Mouse (Mus musculus): Measurements from ENCODE around the gene Pla2g4b.
A peak's percentile ranks its signal among the peaks of the same experiment; 100 is the strongest.

The Pla2g4b gene

DNA sequence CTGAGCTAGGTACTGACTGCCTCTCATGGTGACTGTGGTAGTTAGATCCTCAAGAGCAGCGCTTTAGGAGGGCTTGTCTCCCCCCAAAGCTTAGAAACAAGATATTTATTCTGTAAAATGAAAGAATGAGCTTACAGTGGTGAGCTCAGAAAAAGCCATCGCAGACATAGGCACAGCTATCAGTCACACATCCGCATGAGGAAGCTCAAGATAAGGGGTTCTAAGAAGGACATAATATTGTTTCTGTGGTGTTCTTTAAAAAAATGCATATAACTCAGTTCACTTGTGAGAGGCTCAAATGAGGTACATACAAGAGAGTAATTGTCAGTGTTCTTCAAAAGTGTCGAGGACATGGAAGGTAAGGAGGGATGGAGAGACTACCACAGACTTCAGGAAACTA is 17.3 kb upstream of the Pla2g4b start:
- DNase-seq (ENCODE audit: low spot score in 2 of 2) = no peak

DNA sequence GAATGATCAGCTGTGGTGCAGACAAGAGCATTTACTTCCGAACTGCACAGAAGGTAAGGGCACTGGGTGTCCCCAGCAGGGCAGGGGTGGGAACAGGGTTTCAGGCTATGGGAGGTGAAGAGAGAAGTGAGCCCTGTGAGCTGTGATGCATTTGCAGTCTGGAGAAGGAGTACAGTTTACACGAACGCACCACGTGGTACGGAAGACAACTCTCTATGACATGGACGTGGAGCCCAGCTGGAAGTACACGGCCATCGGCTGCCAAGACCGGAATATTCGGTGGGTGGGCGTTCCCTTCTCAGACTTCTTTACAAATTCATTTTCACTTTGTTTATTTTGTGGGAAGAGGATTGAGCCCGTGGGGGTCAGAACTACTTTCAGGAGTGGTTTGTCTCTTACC is 15.6 kb upstream of the Pla2g4b start:
- DNase-seq (ENCODE audit: low spot score in 2 of 2) = no peak

DNA sequence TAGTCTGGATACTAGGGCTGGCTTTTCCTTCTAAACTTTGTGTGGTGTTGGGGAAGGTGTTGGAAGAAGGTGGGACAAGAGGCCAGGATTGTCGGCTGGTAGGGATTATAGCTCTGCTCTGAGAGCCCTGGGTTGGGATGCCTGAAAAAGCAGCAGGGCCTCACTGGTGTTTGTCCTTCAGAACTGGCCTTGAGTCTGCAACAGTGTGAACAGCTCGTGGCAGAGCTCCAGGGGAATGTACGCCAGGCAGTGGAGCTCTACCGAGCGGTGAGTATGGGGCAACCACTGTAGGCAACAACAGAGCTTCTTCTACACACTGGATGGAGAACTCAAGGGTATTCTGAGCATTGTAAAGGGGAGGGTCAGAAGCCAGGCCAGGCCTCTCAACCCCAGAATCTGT is 8.9 kb upstream of the Pla2g4b start:
- no peak for DNase-seq (ENCODE audit: low spot score in 2 of 2)

DNA sequence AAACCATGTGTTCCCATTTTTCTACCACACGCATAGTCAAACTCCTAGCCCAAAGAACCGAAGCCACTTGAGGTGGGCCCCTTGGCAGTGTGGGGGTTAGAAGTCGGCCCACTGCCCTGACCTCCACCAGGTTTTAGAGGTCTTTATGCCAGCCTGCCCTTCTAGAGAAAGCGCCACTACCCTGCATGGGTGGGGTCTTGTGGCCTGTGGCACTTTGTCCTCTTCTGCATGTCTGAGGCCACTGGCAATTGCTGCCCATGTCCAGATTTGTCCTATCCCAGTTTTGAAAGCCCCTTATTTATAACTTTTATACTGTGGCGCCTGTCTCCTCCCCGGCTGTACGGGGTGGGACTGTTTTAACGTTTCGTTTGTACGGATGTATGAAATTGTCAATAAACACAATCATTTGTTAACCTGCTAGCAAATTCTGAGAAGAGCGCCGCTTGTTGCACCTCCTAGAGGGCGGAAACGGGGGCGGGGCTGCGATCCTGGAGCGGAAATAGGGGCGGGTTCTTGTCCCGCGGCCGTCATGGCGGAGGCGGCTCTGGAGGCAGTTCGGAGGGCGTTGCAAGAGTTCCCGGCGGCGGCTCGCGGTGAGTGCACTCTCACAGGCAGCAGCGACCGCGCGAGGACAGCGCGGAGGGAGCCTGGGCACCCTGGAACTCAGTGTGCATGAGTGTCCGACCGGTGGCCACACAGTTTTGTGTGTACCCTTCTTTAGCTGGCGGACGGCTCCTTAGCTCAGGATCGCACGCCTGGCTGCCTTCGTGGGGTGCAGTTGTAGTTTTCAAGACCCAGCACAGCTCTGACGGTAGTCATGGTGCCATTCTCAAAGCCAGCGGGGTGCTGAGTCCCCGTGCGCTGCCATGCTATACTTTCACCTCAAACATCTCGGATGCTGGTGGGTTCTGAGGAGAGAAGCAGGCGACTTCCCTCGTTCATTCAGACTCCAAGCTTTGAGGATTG is 6.0 kb upstream of the Pla2g4b start, which contains the start of the genes Jmjd7 and Gm28042:
TSS of gene Jmjd7 (plus strand) at position 500 of the 966 bp plus-strand sequence.
TSS of gene Gm28042 (plus strand) at position 510 of the 966 bp plus-strand sequence.
- DNase-seq (ENCODE audit: low spot score in 2 of 2) = peak; percentile 79

DNA sequence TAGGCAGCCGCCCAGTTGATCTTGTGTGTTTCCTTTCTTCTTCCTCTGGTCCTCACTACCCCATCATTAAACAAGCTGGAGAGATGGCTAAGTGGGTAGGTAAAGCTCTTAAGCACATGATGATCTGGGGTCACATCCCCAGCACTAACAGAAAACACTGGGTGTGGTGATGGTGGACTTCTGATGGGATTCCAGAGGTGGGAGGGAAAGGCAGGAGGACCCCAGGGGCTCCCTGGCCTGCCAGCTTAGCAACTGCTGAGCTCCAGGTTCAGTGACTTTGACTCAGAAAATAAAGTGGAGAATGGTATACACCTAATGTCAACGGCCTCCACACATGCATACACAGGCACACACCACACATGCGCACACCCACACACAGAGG is 5.3 kb upstream of the Pla2g4b start:
- DNase-seq (ENCODE audit: low spot score in 2 of 2) = no peak

DNA sequence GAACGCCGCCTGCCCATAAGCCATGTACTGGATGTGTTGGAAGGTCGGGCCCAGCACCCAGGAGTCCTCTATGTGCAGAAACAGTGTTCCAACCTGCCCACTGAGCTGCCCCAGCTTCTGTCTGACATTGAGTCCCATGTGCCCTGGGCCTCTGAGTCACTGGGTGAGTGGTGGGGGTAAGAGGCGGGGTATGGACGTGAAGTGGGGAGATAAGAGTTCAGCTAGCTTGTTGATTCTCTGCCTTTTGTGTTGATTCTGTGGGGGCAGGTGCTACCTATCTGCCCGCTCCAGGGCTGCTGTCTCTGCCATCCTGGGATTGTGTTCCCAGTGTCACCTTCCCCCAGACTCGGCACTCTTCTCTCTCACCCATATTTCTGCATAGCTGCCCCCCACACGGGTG is 2.8 kb upstream of the Pla2g4b start:
- no peak for DNase-seq (ENCODE audit: low spot score in 2 of 2)

DNA sequence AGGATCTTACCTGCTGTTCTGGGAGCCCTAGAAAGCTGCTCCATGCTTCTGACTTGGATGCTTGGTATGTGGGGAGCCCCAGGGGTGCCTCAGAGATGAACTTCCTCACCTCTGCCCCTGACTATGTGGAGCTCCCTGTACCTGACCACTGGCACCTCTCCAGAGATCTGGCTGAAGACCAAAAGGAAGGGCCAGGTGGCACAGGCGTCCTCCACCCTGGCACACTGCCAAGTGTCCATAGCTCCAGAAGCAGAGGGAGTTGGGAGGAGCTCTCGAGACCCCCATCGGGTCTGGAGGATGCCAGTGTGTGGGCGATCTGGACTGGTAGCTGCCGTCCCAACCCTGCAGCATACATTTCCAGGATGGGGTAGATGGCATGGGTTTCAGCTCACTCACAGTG is 509 bp downstream of the Pla2g4b start:
- no peak for DNase-seq (ENCODE audit: low spot score in 2 of 2)

DNA sequence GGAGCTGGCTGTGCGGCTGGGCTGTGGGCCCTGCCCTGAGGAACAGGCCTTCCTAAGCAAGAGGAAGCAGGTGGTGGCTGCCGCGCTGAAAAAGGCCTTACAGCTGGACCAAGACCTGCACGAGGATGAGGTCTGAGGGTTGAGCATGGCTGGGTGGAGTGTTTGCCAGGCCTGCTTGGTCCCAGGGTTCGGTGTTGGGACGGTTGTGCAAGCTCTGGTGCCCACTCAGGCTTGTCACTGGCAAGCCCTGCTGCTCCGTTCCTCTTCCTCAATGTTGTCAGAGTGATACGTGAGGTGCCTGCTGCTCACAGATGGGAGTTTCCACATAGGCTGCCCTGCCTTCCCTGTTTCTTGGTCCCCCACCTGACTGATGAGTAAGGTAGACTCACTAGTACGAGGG is 4.5 kb downstream of the Pla2g4b start:
- DNase-seq (ENCODE audit: low spot score in 2 of 2) = no peak

DNA sequence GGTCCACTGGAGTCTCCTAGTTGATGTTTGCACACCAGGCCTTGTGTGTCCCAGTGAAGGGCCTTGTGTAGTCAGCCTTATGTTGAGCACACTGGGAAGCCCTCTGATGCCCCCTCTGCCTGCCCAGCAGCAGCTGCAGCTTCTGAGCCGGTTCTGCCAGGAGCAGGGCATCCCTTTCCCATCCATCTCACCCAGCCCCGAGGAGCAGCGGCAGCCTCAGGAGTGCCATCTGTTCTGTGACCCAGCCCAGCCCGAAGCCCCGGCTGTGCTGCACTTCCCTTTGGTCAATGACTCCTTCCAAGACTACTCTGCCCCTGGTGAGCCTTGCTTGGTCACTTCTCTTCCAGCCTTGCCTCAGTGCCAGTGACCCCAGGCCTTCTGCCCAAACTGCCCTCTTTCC is 7.8 kb downstream of the Pla2g4b start:
- DNase-seq (ENCODE audit: low spot score in 2 of 2) = no peak

DNA sequence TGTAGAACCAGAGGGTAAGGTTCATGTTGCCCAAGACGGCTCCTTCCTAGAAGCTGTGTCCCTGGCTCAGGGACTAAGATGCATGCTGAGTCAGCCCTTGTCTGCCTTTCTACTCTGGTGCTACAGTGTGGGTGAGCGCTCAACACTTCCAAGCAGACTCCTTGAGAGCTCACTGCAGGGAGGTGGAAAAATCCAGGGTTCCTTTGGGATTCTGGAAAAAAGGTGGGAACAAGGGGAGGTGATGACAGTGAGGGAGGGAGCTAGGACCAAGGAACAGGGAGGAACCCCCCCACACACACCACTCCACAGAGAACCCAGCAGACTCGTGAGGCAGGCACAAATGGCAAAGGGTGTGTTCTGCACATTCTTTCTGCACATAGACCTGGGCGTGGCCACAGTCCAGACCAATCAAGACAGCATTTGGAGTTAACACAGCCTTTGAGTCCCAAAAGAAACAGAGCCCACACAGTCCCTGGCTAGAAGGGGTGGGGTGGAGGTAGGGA is 10.9 kb downstream of the Pla2g4b start:
- DNase-seq (ENCODE audit: low spot score in 2 of 2) = peak; percentile 66 to 77

DNA sequence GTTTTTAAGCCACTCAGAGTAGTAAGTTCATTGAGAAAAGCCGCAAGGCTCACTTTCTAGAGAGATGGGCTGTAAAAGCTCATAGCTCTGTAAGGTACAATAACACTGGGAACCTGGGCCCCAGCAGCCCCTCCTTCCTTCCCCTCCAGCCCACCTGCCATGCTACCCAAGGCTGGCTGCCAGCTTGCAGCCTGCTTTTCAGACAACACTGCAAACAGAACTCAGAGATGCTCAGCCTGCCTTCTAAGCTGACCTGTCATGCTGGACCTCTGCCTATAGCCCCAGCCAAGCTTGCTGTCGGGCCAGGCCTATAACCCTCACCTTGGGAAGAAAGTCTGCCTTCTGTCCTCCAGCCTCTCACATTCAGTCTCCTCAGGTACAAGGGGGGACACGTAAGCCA is 11.5 kb downstream of the Pla2g4b start:
- DNase-seq (ENCODE audit: low spot score in 2 of 2) = no peak

DNA sequence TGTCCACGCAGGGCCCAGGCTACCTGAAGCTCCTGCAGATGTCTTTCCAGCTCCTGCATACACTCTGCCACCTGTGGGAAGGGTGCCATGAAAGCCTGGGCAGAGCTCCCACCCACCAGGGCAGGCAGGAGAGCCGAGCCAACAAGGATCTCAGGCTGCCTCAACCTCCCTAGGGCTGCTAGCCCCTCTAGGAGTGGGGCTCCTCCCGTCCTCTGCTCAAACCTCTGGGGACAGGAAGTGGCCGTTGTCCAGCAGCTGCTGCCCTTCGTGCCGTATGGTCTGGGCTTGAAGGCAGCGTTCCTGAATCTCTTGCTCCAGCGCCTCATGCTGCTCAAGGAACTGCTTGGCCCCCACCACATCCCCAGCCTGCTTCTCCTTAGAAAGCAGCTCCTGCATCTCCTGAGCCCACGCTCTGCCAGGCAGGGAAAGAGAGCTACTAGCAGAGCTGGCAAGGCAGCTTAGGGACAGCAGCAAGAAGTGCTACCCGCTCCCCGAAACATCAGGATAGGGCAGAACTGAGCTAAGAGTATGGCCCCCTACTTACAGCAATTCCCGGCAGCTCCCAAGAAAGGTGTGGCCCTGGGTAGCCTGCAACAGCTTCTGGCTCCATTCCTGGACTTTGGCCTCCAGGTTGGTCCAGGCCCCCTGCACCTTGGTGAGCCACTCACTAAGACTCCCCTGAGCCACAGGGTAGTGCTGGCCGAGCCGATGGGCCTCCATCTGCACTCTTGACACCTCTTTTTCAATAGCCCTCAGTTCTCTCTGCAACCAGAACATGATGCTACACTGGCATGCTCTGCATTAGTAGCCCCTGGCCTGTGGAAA is 13.5 kb downstream of the Pla2g4b start:
- peak; percentile 49 to 74 for DNase-seq (ENCODE audit: low spot score in 2 of 2)

DNA sequence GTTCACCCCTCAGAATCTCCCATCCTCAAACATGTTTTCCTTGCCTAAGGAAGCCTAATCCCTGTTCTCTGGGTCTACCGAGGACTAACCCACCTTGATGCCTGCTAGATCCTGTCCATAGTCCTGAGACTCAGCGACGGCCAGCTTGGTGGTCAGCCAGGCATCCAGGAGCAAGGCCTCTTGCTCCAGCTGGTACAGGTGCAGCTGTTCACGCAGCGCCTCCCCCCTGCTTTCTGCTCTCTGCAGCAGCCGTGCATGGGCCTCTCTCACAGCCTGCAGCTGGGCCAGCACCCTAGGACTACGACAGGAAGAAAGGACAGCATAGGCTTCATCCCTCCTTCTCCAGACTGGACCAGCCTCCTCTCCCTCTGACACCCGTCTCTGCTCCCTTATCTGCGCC is 15.0 kb downstream of the Pla2g4b start:
- DNase-seq (ENCODE audit: low spot score in 2 of 2) = no peak

DNA sequence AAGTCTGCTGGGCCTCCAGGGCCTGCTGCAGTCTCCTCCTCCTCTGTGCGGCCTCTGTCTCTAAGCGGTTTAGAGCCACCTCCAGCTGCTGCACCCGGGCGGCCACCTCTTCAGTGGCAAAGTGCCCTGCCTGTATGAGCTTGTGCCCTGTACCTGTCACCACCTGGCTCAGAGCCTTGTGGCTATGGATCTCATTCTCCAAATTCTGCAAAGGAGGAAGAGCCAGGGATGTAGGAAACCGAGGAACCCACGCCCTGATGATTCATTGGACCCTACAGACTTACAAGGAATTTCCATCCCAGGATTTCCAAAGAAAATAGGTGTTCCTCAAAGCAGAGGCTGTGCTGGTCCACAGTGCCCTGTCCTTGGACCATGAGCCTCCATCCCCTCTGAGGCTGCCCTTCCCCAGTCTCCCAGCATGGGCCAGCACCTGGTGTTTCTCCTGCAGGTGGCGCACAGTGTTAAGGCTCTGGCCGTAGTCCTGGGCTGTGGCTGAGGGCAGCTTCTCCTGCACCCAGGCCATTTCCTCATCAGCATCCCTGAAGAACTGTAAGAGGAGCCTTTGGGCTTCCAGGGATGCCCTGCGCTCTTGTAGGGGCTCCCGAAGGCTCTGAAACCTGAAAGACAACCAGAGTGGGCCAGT is 16.5 kb downstream of the Pla2g4b start:
- DNase-seq (ENCODE audit: low spot score in 2 of 2) = peak in 1 of 2 experiments; percentile 30

DNA sequence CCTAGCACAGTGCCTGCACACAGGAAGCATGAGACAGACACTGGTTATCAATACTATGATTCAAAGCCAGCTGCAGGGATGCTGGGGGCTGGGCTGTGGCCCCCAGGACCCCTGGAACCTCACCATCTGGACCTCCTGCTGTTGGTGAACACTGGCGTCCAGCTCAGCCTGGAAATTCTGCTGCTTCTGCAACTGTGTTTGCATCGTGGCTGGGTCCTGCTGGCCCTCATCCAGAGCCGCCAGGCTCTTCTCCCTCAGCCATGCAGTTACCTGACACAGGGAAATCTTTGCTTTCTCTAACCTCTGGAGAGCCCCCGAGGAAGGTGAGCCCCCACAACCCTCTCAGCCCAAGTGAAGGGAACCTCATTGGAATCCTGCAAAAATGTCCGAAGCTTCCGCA is 18.2 kb downstream of the Pla2g4b start:
- no peak for DNase-seq (ENCODE audit: low spot score in 2 of 2)

DNA sequence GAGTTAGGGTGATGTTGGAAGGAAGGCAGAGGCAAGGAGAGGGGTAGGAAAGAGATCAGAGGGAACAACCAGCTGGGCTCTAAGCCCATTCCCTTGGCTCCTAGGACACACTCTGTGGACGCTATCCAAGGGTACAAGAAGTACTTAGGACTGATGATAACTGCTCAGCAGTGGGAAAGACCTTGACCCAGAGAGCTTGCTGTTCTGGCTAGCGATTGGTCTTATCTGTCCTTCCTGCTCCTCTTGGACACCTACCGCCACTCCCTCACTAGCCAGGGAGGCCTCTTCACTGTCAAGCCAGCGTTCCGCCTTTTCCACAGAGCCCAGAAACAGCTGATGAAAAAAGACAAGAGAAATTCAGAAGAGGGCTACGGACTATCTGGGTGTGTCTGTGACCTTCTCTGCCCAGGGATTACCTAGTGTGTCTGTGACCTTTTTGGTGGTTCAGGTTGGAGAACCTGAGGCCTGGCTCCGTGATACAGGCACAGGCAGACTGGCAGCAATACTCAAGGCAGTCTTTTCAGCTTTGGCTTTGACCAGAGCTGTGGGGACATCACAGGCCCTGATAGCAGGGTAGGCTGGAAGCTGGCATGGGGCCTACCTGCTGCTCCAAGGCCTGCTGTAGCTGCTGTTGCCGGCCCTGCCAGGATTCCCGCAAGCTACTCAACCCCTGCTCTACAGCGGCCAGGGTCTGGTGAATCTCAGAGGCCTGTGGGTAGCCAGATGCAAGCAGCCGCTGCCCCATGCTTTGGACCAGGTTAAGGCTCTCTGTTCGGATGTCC is 21.7 kb downstream of the Pla2g4b start:
- no peak for DNase-seq (ENCODE audit: low spot score in 2 of 2)

DNA sequence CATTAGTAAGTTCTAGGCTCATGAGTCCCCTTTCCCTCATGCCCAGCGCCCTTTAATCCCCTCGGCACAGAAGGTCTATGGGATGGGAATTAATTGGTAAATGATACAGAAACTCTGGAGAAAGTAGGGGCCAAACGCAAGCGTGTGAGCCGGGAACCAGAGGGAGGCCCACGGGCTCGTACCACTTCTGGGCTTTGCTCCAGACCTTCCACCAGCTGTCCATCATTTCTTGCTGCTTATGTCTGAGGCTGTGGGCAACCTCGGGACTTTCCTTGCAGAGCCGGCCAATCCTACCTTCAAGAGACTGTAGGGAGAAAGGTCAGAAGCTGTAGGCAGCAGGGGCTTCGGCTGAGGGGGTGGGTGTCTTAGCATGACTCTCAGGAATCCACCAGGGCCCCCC is 22.7 kb downstream of the Pla2g4b start:
- no peak for DNase-seq (ENCODE audit: low spot score in 2 of 2)

DNA sequence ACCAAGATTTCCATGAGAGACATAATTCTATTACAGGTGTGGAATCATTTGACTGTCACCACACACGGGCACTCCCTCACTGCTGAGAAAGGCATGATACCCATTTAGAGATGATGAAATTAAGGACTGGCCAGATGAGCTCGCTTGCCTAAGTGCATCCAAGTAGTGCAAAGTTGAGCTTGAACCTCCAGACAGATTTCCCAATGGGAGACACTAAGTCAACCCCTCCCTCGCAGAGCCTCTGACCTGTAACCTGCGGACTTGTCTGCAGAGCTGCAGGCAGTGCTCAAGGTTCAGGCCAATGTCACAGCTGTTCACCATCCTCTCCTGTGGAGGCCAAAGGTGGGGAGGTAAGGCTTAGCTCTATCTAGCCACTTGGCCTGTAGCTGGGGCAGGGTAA is 25.6 kb downstream of the Pla2g4b start:
- DNase-seq (ENCODE audit: low spot score in 2 of 2) = no peak

DNA sequence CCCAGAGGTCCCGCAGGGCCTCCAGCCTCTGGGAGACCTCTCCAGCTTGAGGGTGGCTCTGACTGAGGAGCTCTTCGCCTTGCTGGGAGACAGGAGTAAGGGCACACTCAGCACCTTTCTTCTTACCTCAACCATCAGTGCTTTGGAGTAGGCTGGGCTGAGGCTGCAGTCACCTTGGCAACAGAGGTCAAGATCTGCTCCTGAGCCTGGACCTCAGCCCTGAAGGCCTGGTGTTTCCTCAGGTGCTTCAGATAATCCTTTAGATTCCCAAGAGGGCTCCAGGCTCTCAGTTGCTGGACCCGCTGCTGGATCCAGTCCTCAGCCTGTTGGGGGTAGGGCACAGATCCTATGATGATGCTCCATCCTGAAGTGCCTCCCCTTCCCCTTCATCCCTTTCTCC is 26.2 kb downstream of the Pla2g4b start:
- DNase-seq (ENCODE audit: low spot score in 2 of 2) = no peak

DNA sequence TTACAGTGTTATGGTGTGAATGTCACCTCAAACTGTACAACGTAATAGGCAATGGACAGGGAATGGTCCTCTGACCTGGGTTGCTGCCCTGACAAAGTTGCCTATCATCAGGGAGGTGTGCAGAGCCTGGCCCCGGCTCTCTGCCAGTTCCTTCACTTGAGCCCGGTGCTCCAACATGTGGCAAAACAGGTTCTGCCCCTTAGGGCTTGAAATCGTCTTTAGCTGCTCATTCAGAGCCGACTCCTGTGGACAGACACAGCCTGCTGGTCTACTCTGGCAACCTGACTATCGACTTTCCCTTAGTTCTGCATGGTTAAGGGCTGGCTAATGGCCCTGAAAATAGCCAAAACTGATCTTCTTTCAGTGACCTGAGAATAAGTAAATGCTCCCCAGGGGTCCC is 27.0 kb downstream of the Pla2g4b start:
- DNase-seq (ENCODE audit: low spot score in 2 of 2) = no peak

DNA sequence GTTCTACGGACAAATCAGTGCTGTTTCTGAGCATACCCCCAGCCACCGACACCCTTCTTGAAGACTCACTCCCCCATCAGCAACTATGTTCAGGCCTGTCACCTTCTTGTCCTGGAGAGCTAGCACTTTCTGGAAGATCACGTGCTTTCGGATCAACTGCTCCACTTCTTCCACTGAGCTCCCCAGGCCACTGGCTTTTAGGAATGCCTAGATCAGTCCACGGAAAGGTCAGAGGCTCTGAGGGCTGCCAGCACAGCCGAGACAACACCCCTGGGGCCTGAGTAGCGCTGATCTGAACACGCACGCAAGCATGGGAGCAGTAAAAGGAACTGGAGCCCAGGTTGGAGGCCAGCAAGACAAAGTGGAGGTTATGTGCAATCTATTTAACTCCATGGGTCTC is 27.4 kb downstream of the Pla2g4b start:
- no peak for DNase-seq (ENCODE audit: low spot score in 2 of 2)
